Mouse (Mus musculus) limb, embryonic 12.5 days (tissue): ENCODE measurements around the gene Avl9. TPM values are rescaled to one million over a fixed set of nuclear protein-coding genes. Genes with fewer than 3 reads are reported as not detected.

ENCODE experiments used
- ATAC-seq: fragments of 200-750 bp; cut with Nextera tagmentation; 2 replicates; pipeline ENCODE4 v1.8.0; 2017; ENCODE audit warnings: low read depth, moderate TSS enrichment; ENCODE audit not compliant: insufficient number of reproducible peaks, insufficient read depth, low FRiP score, low TSS enrichment
- H3K27ac ChIP-seq: fragments of 300-500 bp; sonication (generic); 2 replicates; pipeline ENCODE4 v1.5.1; 2016; ENCODE audit warnings: mild to moderate bottlenecking, moderate library complexity
- H3K27me3 ChIP-seq: fragments of 300-500 bp; sonication (generic); 2 replicates; pipeline ENCODE4 v1.6.1; 2016; ENCODE audit warnings: mild to moderate bottlenecking, moderate library complexity
- H3K36me3 ChIP-seq: fragments of 300-500 bp; sonication (generic); 2 replicates; pipeline ENCODE4 v1.6.1; 2016; ENCODE audit warnings: mild to moderate bottlenecking, moderate library complexity
- H3K4me1 ChIP-seq: fragments of 300-500 bp; sonication (generic); replicated peaks from 2 replicates; pipeline ENCODE4 v1.6.1; 2016
- H3K4me2 ChIP-seq: fragments of 300-500 bp; sonication (generic); 2 replicates; pipeline ENCODE4 v1.6.1; 2016; ENCODE audit warnings: mild to moderate bottlenecking, moderate library complexity
- H3K4me3 ChIP-seq: fragments of 300-500 bp; sonication (generic); replicated peaks from 2 replicates; pipeline ENCODE4 v1.5.1; 2016; ENCODE audit warnings: mild to moderate bottlenecking
- H3K9ac ChIP-seq: fragments of 300-500 bp; sonication (generic); replicated peaks from 2 replicates; pipeline ENCODE4 v1.6.1; 2016; ENCODE audit warnings: mild to moderate bottlenecking, moderate library complexity
- H3K9me3 ChIP-seq: fragments of 300-500 bp; sonication (generic); 2 replicates; pipeline ENCODE4 v1.6.1; 2016; ENCODE audit warnings: mild to moderate bottlenecking, moderate library complexity
- WGBS: fragments of 180-500 bp; shearing (Covaris S2); methylation state at CpG from one replicate; pipeline ENCODE4 v1.1.7; 2016; 5-methylcytosine and 5-hydroxymethylcytosine counted together
- polyA plus RNA-seq: library from polyadenylated mRNA; unstranded; fragments of >200 nt; fragmentation: Nextera tagmentation; extraction: Ambion mirVana; gene quantifications from 2 replicates; pipeline ENCODE4 v1.2.1, GENCODE M21; 2016

Avl9 gene
- polyA plus RNA-seq, result 17.5 and 17.8 TPM in 2 replicates

DNA sequence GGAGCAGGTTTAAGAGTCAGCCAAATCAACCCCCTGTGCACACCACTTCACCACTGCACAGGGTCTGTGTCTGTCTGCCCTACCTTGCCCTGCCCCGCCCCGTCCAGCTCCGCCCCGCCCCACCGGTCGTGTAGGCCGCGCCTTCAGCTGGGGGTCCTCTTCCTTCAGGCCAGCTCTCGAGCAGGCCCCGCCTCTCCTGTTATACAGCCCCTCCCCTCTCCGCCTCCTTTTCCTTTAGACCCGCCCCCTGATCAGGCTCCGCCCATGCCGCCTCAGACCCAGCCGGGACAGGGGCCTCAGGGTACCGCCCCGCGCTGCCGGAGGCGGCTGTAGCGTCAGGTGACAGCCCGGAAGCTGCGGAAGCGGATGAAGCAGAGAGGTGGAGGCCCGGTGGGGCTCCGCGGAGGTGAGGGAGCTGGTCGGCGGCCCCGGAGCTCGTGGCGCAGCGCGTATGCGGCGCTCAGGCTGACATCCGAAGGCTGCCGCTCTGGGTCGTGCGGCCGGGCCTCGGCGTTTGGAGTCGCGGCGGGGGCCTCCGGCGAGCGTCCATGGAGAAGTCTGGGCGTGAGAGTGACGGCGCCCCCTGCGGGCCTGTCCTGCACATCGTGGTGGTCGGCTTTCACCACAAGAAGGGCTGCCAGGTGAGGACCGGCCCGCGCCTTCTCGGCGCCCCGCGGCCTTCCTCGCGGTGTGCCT, at the start of gene Avl9:
Gene Avl9 (plus strand): TSS at position 326 of the 696 bp plus-strand sequence.
- Histone ChIP-seq H3K27ac (peak within 1 kb of the TSS; percentile 94), H3K4me3 (peak within 1 kb of the TSS; percentile 71), H3K36me3 (no peaks in the 10 kb centered on the region), H3K4me1 (peaks cover 11% of the 10 kb centered on the region), H3K9ac (peak within 1 kb of the TSS; percentile 81), H3K9me3 (no peaks in the 10 kb centered on the region), H3K27me3 (no peaks in the 10 kb centered on the region), H3K4me2 (peak within 1 kb of the TSS; percentile 67)
- peak; percentile 98 for ATAC-seq
- under 1% methylated on average over 64 of the region's 64 CpGs for WGBS

DNA sequence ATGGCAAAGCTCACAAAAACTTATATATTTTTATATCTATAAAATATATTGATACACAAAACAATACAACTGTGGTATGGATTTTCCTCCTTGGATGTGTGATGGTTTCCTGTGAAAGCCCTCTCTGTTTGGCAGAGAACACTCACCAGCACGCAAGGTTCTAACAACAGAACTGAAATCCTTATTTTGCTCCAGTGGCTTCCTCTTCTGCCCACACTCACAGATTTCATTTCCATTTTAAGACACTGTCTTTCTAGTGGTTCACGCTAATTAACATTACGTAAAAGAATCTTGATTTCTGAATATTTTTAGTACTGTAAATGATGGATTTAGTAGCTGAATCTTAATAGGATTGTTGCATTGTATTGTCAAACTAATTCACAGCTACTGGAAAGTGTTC, 26.5 kb upstream of the Avl9 start:
- Histone ChIP-seq H3K9me3 (no peaks in the 10 kb centered on the region), H3K27me3 (no peaks in the 10 kb centered on the region), H3K9ac (no peak overlapping the region), H3K4me2 (no peak overlapping the region), H3K4me3 (no peak overlapping the region), H3K36me3 (no peaks in the 10 kb centered on the region), H3K27ac (no peak overlapping the region), H3K4me1 (no peaks in the 10 kb centered on the region)
- 89% methylated on average over 3 of the region's 3 CpGs for WGBS
- ATAC-seq, result no peak

DNA sequence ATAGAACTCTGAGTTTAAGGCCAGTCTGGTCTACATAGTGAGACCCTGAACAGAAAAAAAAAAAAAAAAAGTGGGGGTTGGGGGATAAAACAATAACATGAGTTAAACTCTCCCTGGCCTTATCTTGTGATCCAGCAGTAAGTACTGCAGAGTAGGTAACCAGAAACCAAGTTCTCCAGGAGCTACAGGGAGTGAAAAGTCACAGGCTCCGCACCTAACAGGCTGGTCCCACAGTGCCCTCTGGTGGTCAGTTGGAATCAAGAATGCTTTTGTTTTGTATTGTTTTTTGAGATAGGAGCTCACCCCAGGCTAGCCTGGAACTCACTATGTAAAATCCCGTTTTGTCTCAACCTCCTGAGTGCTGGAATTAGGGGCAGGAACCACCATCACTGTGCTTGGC, 23.5 kb upstream of the Avl9 start:
- Histone ChIP-seq H3K36me3 (no peaks in the 10 kb centered on the region), H3K9ac (no peak overlapping the region), H3K4me1 (no peaks in the 10 kb centered on the region), H3K27me3 (no peaks in the 10 kb centered on the region), H3K4me2 (no peak overlapping the region), H3K27ac (no peak overlapping the region), H3K9me3 (no peaks in the 10 kb centered on the region), H3K4me3 (no peak overlapping the region)
- WGBS, result 4% methylated on average over 2 of the region's 2 CpGs
- ATAC-seq, result peak; percentile 76

DNA sequence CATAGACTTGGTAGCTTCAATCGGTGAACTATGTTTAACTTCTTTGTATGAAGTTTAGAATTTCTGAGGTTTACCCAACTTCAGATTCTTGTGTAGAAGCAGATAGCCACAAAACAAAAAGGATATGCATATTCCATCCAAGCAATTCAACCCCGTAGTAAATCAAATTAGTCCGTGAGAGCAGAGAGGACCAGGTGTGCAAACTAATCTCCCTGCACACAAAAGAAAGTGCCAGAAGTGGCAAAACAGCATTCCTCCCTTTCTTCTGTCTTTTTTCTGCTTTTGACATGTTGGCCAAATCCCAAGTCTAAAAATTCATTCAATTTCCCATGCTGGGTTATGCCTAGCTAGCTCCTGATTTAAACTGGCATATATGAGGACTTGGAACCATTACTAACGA, 22.3 kb upstream of the Avl9 start:
- H3K27ac ChIP-seq, result no peak overlapping the region
- no peaks in the 10 kb centered on the region for H3K9me3 ChIP-seq
- WGBS, result 75% methylated on average over 4 of the region's 4 CpGs
- no peak overlapping the region for H3K9ac ChIP-seq
- H3K4me3 ChIP-seq, result no peak overlapping the region
- H3K4me2 ChIP-seq, result no peak overlapping the region
- no peaks in the 10 kb centered on the region for H3K27me3 ChIP-seq
- ATAC-seq, result no peak
- no peaks in the 10 kb centered on the region for H3K36me3 ChIP-seq
- H3K4me1 ChIP-seq, result no peaks in the 10 kb centered on the region

GRCm38 (mm10) chr6:56703931-56704900, 10.5 kb upstream of the Avl9 start, which contains the start of gene Lsm5:
Gene Lsm5, minus strand, starts transcription at chr6:56704710.
- peaks cover 4% of the 10 kb centered on the region for H3K36me3 ChIP-seq
- H3K9ac ChIP-seq, result peak within 1 kb of the TSS; percentile 79
- no peaks in the 10 kb centered on the region for H3K27me3 ChIP-seq
- 1% methylated on average over 46 of the region's 46 CpGs for WGBS
- peaks cover 3% of the 10 kb centered on the region for H3K4me1 ChIP-seq
- H3K9me3 ChIP-seq, result 0 out of 2 replicates have a peak, but pooled peaks cover 4% of the 10 kb centered on the region
- peak within 1 kb of the TSS; percentile 66 for H3K4me2 ChIP-seq
- ATAC-seq, result peak; percentile 88
- peak within 1 kb of the TSS; percentile 75; the same call in 1 of the 2 replicates for H3K27ac ChIP-seq
- H3K4me3 ChIP-seq, result peak within 1 kb of the TSS; percentile 94

DNA sequence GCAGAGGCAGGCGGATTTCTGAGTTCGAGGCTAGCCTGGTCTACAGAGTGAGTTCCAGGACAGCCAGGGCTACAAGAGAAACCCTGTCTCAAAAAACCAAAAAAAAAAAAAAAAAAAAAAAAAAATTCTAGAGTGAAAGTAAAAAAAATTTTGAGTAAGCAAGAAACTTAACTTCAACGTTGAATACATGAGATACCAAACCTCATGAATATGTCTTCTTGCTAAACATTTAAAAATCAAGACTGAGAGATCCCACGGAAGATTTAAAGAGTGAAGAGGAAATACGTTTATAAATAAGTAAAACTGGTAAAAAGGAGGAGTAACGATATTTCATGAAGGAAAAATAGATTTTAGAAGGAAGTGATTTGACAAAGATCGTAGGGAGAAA, 519 bp upstream of the Avl9 start:
- peak overlapping the region; percentile 71 for H3K4me3 ChIP-seq
- peaks cover 11% of the 10 kb centered on the region for H3K4me1 ChIP-seq
- ATAC-seq, result no peak
- 59% methylated on average over 7 of the region's 7 CpGs for WGBS
- H3K27me3 ChIP-seq, result no peaks in the 10 kb centered on the region
- no peaks in the 10 kb centered on the region for H3K36me3 ChIP-seq
- H3K9ac ChIP-seq, result no peak overlapping the region
- H3K27ac ChIP-seq, result no peak overlapping the region
- H3K4me2 ChIP-seq, result peak overlapping the region; percentile 67
- no peaks in the 10 kb centered on the region for H3K9me3 ChIP-seq

DNA sequence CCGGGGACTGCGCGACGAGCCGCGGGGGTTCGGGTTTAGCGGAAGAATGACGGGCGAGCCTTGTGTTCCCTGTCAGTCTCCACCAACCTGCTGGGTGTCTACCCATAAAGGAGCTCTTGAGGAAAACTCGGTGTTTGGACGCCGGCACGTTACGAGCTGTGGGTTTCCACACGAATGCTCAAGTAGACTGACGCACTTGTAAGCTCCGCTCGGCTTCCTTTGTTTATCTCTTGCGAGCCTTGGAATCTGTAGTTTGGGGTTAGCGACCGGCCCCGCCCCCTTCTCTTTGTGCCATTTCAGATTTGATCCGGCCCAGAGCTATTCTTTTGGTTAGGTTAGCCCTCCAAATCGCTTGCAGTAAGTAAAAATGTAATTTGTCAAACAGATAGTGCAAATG, 569 bp downstream of the Avl9 start:
- Histone ChIP-seq H3K36me3 (no peaks in the 10 kb centered on the region), H3K27me3 (no peaks in the 10 kb centered on the region), H3K4me2 (peak overlapping the region; percentile 67), H3K4me1 (peaks cover 11% of the 10 kb centered on the region), H3K9ac (peak overlapping the region; percentile 81), H3K9me3 (no peaks in the 10 kb centered on the region), H3K4me3 (peak overlapping the region; percentile 71), H3K27ac (peak overlapping the region; percentile 94)
- no peak; the same call in 1 of the 2 replicates for ATAC-seq
- under 1% methylated on average over 25 of the region's 25 CpGs for WGBS

GRCm38 (mm10) chr6:56719071-56719470, 4.4 kb downstream of the Avl9 start:
- 89% methylated on average over 1 of the region's 1 CpGs for WGBS
- no peak overlapping the region for H3K4me2 ChIP-seq
- no peak overlapping the region for H3K9ac ChIP-seq
- no peaks in the 10 kb centered on the region for H3K9me3 ChIP-seq
- H3K27ac ChIP-seq, result no peak overlapping the region
- no peak for ATAC-seq
- H3K27me3 ChIP-seq, result no peaks in the 10 kb centered on the region
- peaks cover 11% of the 10 kb centered on the region for H3K4me1 ChIP-seq
- no peak overlapping the region for H3K4me3 ChIP-seq
- peaks cover 9% of the 10 kb centered on the region for H3K36me3 ChIP-seq

DNA sequence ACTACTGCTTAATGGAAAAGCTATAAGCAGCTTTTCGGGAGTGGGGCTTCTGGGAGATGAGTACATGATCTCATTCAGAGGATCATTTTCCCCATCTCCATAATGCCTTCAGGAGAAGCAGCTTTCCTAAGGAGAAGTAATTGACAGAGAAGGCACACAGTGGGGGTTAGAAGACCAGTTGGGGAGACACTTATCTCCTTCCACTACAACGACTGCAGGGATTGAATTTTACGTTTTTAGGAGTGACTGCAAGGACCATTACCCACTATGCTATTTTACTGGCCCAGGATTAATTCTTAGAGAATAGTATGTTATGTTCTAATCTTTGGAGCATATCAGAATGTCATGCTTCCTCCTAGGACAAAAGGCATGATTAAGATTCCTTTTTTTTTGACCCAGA, 6.2 kb downstream of the Avl9 start:
- WGBS, result 62% methylated on average over 3 of the region's 3 CpGs
- no peak for ATAC-seq
- Histone ChIP-seq H3K27ac (no peak overlapping the region), H3K4me1 (peaks cover 9% of the 10 kb centered on the region), H3K4me3 (no peak overlapping the region), H3K9me3 (no peaks in the 10 kb centered on the region), H3K36me3 (peaks cover 18% of the 10 kb centered on the region), H3K4me2 (no peak overlapping the region), H3K27me3 (no peaks in the 10 kb centered on the region), H3K9ac (no peak overlapping the region)

- no peak overlapping the region for H3K9ac ChIP-seq
- no peak overlapping the region for H3K4me3 ChIP-seq
- H3K9me3 ChIP-seq, result no peaks in the 10 kb centered on the region
- H3K27me3 ChIP-seq, result no peaks in the 10 kb centered on the region
- no peak for ATAC-seq
- H3K4me2 ChIP-seq, result no peak overlapping the region
- 87% methylated on average over 2 of the region's 2 CpGs for WGBS
- peaks cover 76% of the 10 kb centered on the region for H3K36me3 ChIP-seq
- no peak overlapping the region for H3K27ac ChIP-seq
- H3K4me1 ChIP-seq, result no peaks in the 10 kb centered on the region
Observed at GRCm38 (mm10) chr6:56732545-56732944, 17.8 kb downstream of the Avl9 start.

DNA sequence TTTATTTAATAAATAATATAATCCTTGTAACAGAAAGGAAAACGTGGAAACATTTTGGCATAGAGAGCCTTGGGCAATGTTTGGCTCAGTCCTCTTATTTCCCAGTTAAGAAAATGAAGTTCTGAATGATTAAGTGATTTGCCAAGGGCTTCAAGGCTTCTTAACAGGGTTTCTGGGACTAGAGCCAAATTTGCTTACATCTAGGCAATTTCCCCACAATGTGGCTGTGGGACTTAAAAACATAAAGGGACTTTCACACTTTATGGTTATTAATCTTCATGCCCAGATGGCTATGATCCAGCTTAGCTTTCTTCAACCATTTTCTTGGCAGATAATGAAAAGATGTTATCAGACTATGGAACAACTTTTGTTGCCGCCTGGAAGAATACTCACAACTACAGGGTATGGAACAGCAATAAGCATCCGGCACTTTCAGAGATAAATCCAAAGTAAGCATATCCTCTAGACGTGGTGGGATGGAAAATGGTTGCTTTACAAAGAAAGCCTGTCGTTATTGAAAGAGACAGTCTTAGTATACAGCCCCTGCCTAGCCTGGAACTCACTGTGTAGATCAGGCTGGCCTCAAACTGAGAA, 31.3 kb downstream of the Avl9 start:
- Histone ChIP-seq H3K4me1 (no peaks in the 10 kb centered on the region), H3K27ac (no peak overlapping the region)
- 88% methylated on average over 5 of the region's 5 CpGs for WGBS

More for the DNA sequence above, 31.3 kb downstream of the Avl9 start:
- no peak overlapping the region for H3K9ac ChIP-seq
- H3K36me3 ChIP-seq, result peaks cover 38% of the 10 kb centered on the region
- no peak overlapping the region for H3K4me2 ChIP-seq
- H3K27me3 ChIP-seq, result no peaks in the 10 kb centered on the region
- no peak overlapping the region for H3K4me3 ChIP-seq
- no peaks in the 10 kb centered on the region for H3K9me3 ChIP-seq
- ATAC-seq, result no peak
